In genomic region chr13:46810098-46810497, GRCm38 (mm10) we compare ENCODE assay signal across 9 mouse cellular contexts.
DNase-seq lines count a peak whose midpoint lies in the region; ATAC-seq and TF ChIP-seq lines count a peak whose summit lies in the region.
"Had no signal": no experiment of that assay in that cellular context is flagged by ENCODE, and none has a peak within 500 bp of the region (broad histone marks: within the 10 kb centered on the region; RNA-seq: fewer than 3 reads in every experiment).

No protein-coding gene starts in this region.

- 0 out of 2 replicates have a peak, but pooled peaks have one; percentile 44 for ATAC-seq in frontal cortex, adult (ENCODE audit: low TSS enrichment)

- H3K4me3 ChIP-seq in lung, adult 2 months (replicated peaks; ENCODE audit: extremely low read depth, low read depth, low read length), result no peak overlapping the region
- H3K4me3 ChIP-seq: midbrain, embryonic 12.5 days had no signal

- no peak for TF ChIP-seq POLR2A in brain, embryonic 14.5 days (IDR thresholded peaks at IDR 0.05; ENCODE audit: borderline replicate concordance, extremely low read depth, insufficient read depth, insufficient read length, poor library complexity, severe bottlenecking)
- TF ChIP-seq POLR2A in lung, adult 2 months (IDR thresholded peaks at IDR 0.05; ENCODE audit: borderline replicate concordance, extremely low read depth, low read depth, low read length), result no peak

- DNase-seq in frontal cortex, postnatal 14 days (ENCODE audit: low spot score in 2 of 2), result no peak
- peak; percentile 26 for DNase-seq in right cerebral cortex, postnatal 14 days
- no peak for DNase-seq in right cerebral cortex, postnatal 36 days (ENCODE audit: low spot score in 2 of 2)
- peak; percentile 38 for DNase-seq in brain, embryonic 14.5 days (ENCODE audit: low read depth)
- peak; percentile 50 for DNase-seq in gastrocnemius, postnatal 10 days
- peak; percentile 33 for DNase-seq in lung, adult 2 months
- DNase-seq in urinary bladder, postnatal 25 days (ENCODE audit: low spot score), result peak; percentile 55

- WGBS in lung, adult 2 months, result 80% methylated on average over 12 of the region's 12 CpGs

- no peaks in the 10 kb centered on the region for H3K4me1 ChIP-seq in lung, adult 2 months (ENCODE audit: control insufficient read depth, insufficient read depth, low read length)
- H3K4me1 ChIP-seq: midbrain, embryonic 12.5 days had no signal

- peak; percentile 30; the same call in 1 of the 2 replicates for TF ChIP-seq CTCF in brain, embryonic 14.5 days (IDR thresholded peaks at IDR 0.05; ENCODE audit: borderline replicate concordance, extremely low read depth, insufficient read depth, insufficient read length)
- TF ChIP-seq CTCF in lung, adult 2 months (IDR thresholded peaks at IDR 0.05; ENCODE audit: insufficient read depth, low read length), result peak; percentile 54

Comparison
In these comparisons a context has a peak if more than half of its experiments do, and no peak if none do; other contexts are left out.
1. DNase-seq: peak in right cerebral cortex, postnatal 14 days (single experiment), brain, embryonic 14.5 days (single experiment), gastrocnemius, postnatal 10 days (single experiment), lung, adult 2 months (single experiment) and urinary bladder, postnatal 25 days (single experiment); none in frontal cortex, postnatal 14 days (0 of 2) and right cerebral cortex, postnatal 36 days (0 of 2).